Mouse (Mus musculus): ENCODE results near the gene Med12l.

Gene Med12l

GRCm38 (mm10) chr3:59145194-59145593, 139.6 kb downstream of the Med12l start:
- DNase-seq = no peak

GRCm38 (mm10) chr3:59149646-59150045, 144.0 kb downstream of the Med12l start:
- DNase-seq = no peak

GRCm38 (mm10) chr3:59150624-59151023, 145.0 kb downstream of the Med12l start:
- DNase-seq = no peak

GRCm38 (mm10) chr3:59153424-59153823, 147.8 kb downstream of the Med12l start, which contains the start of gene P2ry14:
Gene P2ry14 (minus strand): TSS chr3:59153618.
- no peak for DNase-seq

GRCm38 (mm10) chr3:59154888-59155287, 149.3 kb downstream of the Med12l start:
- DNase-seq = no peak

GRCm38 (mm10) chr3:59155404-59155803, 149.8 kb downstream of the Med12l start:
- DNase-seq = no peak

- DNase-seq = no peak
Observed at GRCm38 (mm10) chr3:59157048-59157447, 151.4 kb downstream of the Med12l start.

- DNase-seq = no peak
Observed at GRCm38 (mm10) chr3:59160465-59160864, 154.8 kb downstream of the Med12l start.

GRCm38 (mm10) chr3:59167417-59168054, 161.9 kb downstream of the Med12l start:
- no peak for DNase-seq

- no peak for DNase-seq
Observed at GRCm38 (mm10) chr3:59168476-59168875, 162.9 kb downstream of the Med12l start.

GRCm38 (mm10) chr3:59169215-59169614, 163.6 kb downstream of the Med12l start:
- DNase-seq = no peak

GRCm38 (mm10) chr3:59169921-59170627, 164.4 kb downstream of the Med12l start:
- DNase-seq = no peak

GRCm38 (mm10) chr3:59174426-59175154, 169.0 kb downstream of the Med12l start:
- DNase-seq = no peak

GRCm38 (mm10) chr3:59175234-59175633, 169.6 kb downstream of the Med12l start:
- DNase-seq = peak; percentile 68

GRCm38 (mm10) chr3:59176871-59177270, 171.2 kb downstream of the Med12l start:
- DNase-seq = no peak

GRCm38 (mm10) chr3:59181134-59181533, 175.5 kb downstream of the Med12l start:
- DNase-seq = no peak

- DNase-seq = no peak
Observed at GRCm38 (mm10) chr3:59182129-59182528, 176.5 kb downstream of the Med12l start.

- DNase-seq = no peak
Observed at GRCm38 (mm10) chr3:59185662-59186061, 180.0 kb downstream of the Med12l start.

GRCm38 (mm10) chr3:59187336-59187735, 181.7 kb downstream of the Med12l start:
- DNase-seq = no peak

GRCm38 (mm10) chr3:59191674-59192073, 186.0 kb downstream of the Med12l start:
- DNase-seq = no peak

- no peak for DNase-seq
Observed at GRCm38 (mm10) chr3:59194099-59194498, 188.5 kb downstream of the Med12l start.

GRCm38 (mm10) chr3:59194938-59195337, 189.3 kb downstream of the Med12l start, which contains the start of gene Gpr87:
Gene Gpr87 (minus strand): TSS chr3:59195104.
- DNase-seq = no peak

GRCm38 (mm10) chr3:59197329-59197948, 191.8 kb downstream of the Med12l start:
- no peak for DNase-seq
